Mouse (Mus musculus) forebrain, embryonic 10.5 days (tissue): ENCODE measurements around the gene Fntb. TPM values are rescaled to one million over a fixed set of nuclear protein-coding genes. Genes with fewer than 3 reads are reported as not detected.

Experiments
- polyA plus RNA-seq: library from polyadenylated mRNA; unstranded; fragments of >200 nt; fragmentation: Nextera tagmentation; extraction: Ambion mirVana; gene quantifications from 2 replicates; pipeline ENCODE4 v1.2.1, GENCODE M21; 2016

The Fntb gene
- polyA plus RNA-seq, 1 experiment from 2014 or later, result 44.7 TPM

Other genes with a start within 250 kb of the Fntb start
- 1.5 and 2.4 TPM in 2 replicates for gene Plekhg3, start 234.7 kb upstream of the Fntb start, polyA plus RNA-seq
- gene Sptb, start 55.0 kb upstream of the Fntb start, polyA plus RNA-seq, result 3.5 and 5.4 TPM in 2 replicates
- 115 and 125 TPM in 2 replicates for gene Churc1, start 51 bp upstream of the Fntb start, polyA plus RNA-seq
- gene Gpx2, start 30.0 kb downstream of the Fntb start, polyA plus RNA-seq, result 0.20 and 0.21 TPM in 2 replicates
- gene Rab15, start 57.3 kb downstream of the Fntb start, polyA plus RNA-seq, result 8.3 and 9.2 TPM in 2 replicates
- gene Max, start 196.6 kb downstream of the Fntb start, polyA plus RNA-seq, result 12.0 and 13.5 TPM in 2 replicates